Mouse (Mus musculus) megakaryocyte, embryonic 14.5 days (primary cell): ENCODE results near the gene Zfp217.

Source experiments
- FLI1 ChIP-seq: IDR thresholded peaks from 2 replicates; pipeline ENCODE4 v1.6.1; 2012; ENCODE audit warnings: low read length, inconsistent platforms, mixed read lengths
- GATA1 ChIP-seq: IDR thresholded peaks from 3 replicates; pipeline ENCODE4 v1.6.1; 2012; ENCODE audit warnings: mixed read lengths, low read length, inconsistent platforms, borderline replicate concordance

GRCm38 (mm10) chr2:170131981-170132460 lies 15.9 kb downstream of the Zfp217 start:
- TF ChIP-seq GATA1 = no peak
- no peak for TF ChIP-seq FLI1
